Mouse (Mus musculus) MEL (cell line): ENCODE data around the gene Tecpr1. TPM values are rescaled to one million over a fixed set of nuclear protein-coding genes. Genes with fewer than 3 reads are reported as not detected.
A peak's percentile ranks its signal among the peaks of the same experiment; 100 is the strongest.

Source experiments
- DNase-seq: peaks from one replicate; pipeline ENCODE4 v3.0.0; 2011; ENCODE audit warnings: low read depth, low spot score
- H3K27ac ChIP-seq: 2 replicates; pipeline ENCODE4 v1.5.1; 2012; ENCODE audit warnings: low read depth, mild to moderate bottlenecking, control low read depth, low read length, moderate library complexity; ENCODE audit not compliant: control insufficient read depth
- H3K27me3 ChIP-seq, 2 experiments: fragments of 150-350 bp in 1 of 2; sonication (generic) in 1 of 2; 2 replicates each; pipeline ENCODE4 v1.6.1; 2012; ENCODE audit warnings: low read length in 2 of 2, mild to moderate bottlenecking in 2 of 2, improper control_type of control experiment in 1 of 2, moderate library complexity in 1 of 2; ENCODE audit not compliant: insufficient read depth in 2 of 2, control insufficient read depth in 1 of 2
- H3K36me3 ChIP-seq, 2 experiments: 2 replicates each; pipeline ENCODE4 v1.6.1; 2012 to 2014; ENCODE audit warnings: low read length in 2 of 2, improper control_type of control experiment in 1 of 2, inconsistent platforms in 1 of 2, mild to moderate bottlenecking in 1 of 2; ENCODE audit not compliant: insufficient read depth in 2 of 2, control insufficient read depth in 1 of 2
- H3K4me1 ChIP-seq, 2 experiments: fragments of 150-350 bp in 1 of 2; sonication (generic) in 1 of 2; 2 replicates each; pipeline ENCODE4 v1.6.1; 2012; ENCODE audit warnings: low read length in 2 of 2, improper control_type of control experiment in 1 of 2, mild to moderate bottlenecking in 1 of 2; ENCODE audit not compliant: insufficient read depth in 2 of 2, control insufficient read depth in 1 of 2
- H3K4me3 ChIP-seq, 2 experiments: fragments of 150-350 bp in 1 of 2; sonication (generic) in 1 of 2; 2 replicates each; pipeline ENCODE4 v1.5.1; 2012; ENCODE audit warnings: low read depth in 2 of 2, low read length in 2 of 2, mild to moderate bottlenecking in 2 of 2, moderate library complexity in 2 of 2, control low read depth in 1 of 2, improper control_type of control experiment in 1 of 2; ENCODE audit not compliant: control insufficient read depth in 1 of 2, insufficient read depth in 1 of 2
- H3K79me2 ChIP-seq: 2 replicates; pipeline ENCODE4 v1.6.1; 2012; ENCODE audit warnings: mild to moderate bottlenecking, low read length, moderate library complexity; ENCODE audit not compliant: control insufficient read depth, poor library complexity, insufficient read depth
- H3K9ac ChIP-seq: 2 replicates; pipeline ENCODE4 v1.6.1; 2012; ENCODE audit warnings: low read depth, mild to moderate bottlenecking, control low read depth, low read length, moderate library complexity; ENCODE audit not compliant: control insufficient read depth, poor library complexity, severe bottlenecking
- H3K9me3 ChIP-seq: fragments of 150-350 bp; sonication (generic); replicated peaks from 2 replicates; pipeline ENCODE4 v1.6.1; 2012; ENCODE audit warnings: mild to moderate bottlenecking, low read length, improper control_type of control experiment, moderate library complexity; ENCODE audit not compliant: insufficient read depth
- BHLHE40 ChIP-seq: IDR thresholded peaks from 2 replicates; pipeline ENCODE4 v1.6.1; 2012; ENCODE audit warnings: low read depth, mild to moderate bottlenecking, inconsistent platforms, low read length, improper control_type of control experiment, borderline replicate concordance
- CHD1 ChIP-seq: IDR thresholded peaks from 2 replicates; pipeline ENCODE4 v1.6.1; 2012; ENCODE audit warnings: low read depth, mild to moderate bottlenecking, inconsistent platforms, low read length, improper control_type of control experiment
- CHD2 ChIP-seq: IDR thresholded peaks from 2 replicates; pipeline ENCODE4 v1.6.1; 2011; ENCODE audit warnings: low read length, improper control_type of control experiment
- CTCF ChIP-seq, 3 experiments: IDR thresholded peaks in 2 of 3; conservative IDR thresholded peaks in 1 of 3; 2 replicates each; pipeline ENCODE4 v1.5.1; 2011 to 2012; ENCODE audit warnings: low read length in 3 of 3, low read depth in 2 of 3, mild to moderate bottlenecking in 2 of 3, improper control_type of control experiment in 1 of 3, inconsistent platforms in 1 of 3, mixed read lengths in 1 of 3, moderate library complexity in 1 of 3; ENCODE audit not compliant: control insufficient read depth in 1 of 3, insufficient read depth in 1 of 3, poor library complexity in 1 of 3, severe bottlenecking in 1 of 3
- EP300 ChIP-seq, 2 experiments: IDR thresholded peaks; 2 replicates each; pipeline ENCODE4 v1.6.1; 2011; ENCODE audit warnings: improper control_type of control experiment in 2 of 2, low read length in 2 of 2, low read depth in 1 of 2, mild to moderate bottlenecking in 1 of 2
- ETS1 ChIP-seq: IDR thresholded peaks from 2 replicates; pipeline ENCODE4 v1.6.1; 2012; ENCODE audit warnings: low read depth, mild to moderate bottlenecking, inconsistent platforms, low read length, improper control_type of control experiment, moderate library complexity
- GABPA ChIP-seq: IDR thresholded peaks from 2 replicates; pipeline ENCODE4 v1.6.1; 2012; ENCODE audit warnings: low read depth, mild to moderate bottlenecking, inconsistent platforms, low read length, improper control_type of control experiment, moderate library complexity
- HCFC1 ChIP-seq: IDR thresholded peaks from 2 replicates; pipeline ENCODE4 v1.6.1; 2012; ENCODE audit warnings: low read depth, mild to moderate bottlenecking, inconsistent platforms, low read length, improper control_type of control experiment, moderate library complexity
- JUND ChIP-seq: IDR thresholded peaks from 2 replicates; pipeline ENCODE4 v1.6.1; 2011; ENCODE audit warnings: low read depth, mild to moderate bottlenecking, improper control_type of control experiment, low read length
- MAX ChIP-seq: IDR thresholded peaks from 2 replicates; pipeline ENCODE4 v1.6.1; 2011; ENCODE audit warnings: low read length, improper control_type of control experiment
- MAZ ChIP-seq: IDR thresholded peaks from 2 replicates; pipeline ENCODE4 v1.6.1; 2012; ENCODE audit warnings: low read depth, mild to moderate bottlenecking, inconsistent platforms, low read length, improper control_type of control experiment
- MXI1 ChIP-seq: IDR thresholded peaks from 2 replicates; pipeline ENCODE4 v1.6.1; 2011; ENCODE audit warnings: mild to moderate bottlenecking, low read depth, low read length, improper control_type of control experiment
- NRF1 ChIP-seq: IDR thresholded peaks from 2 replicates; pipeline ENCODE4 v1.6.1; 2014; ENCODE audit warnings: low read depth, mild to moderate bottlenecking, inconsistent platforms, low read length, improper control_type of control experiment, moderate library complexity; ENCODE audit not compliant: poor library complexity, insufficient read depth, severe bottlenecking
- POLR2A ChIP-seq, 2 experiments: IDR thresholded peaks; 2 replicates each; pipeline ENCODE4 v1.6.1; 2011 to 2012; ENCODE audit warnings: low read length in 2 of 2, mild to moderate bottlenecking in 2 of 2, control low read depth in 1 of 2, improper control_type of control experiment in 1 of 2, low read depth in 1 of 2, moderate library complexity in 1 of 2; ENCODE audit not compliant: control insufficient read depth in 1 of 2, insufficient read depth in 1 of 2, poor library complexity in 1 of 2
- POLR2AphosphoS2 ChIP-seq: IDR thresholded peaks from 2 replicates; pipeline ENCODE4 v1.6.1; 2011; ENCODE audit warnings: low read length, improper control_type of control experiment
- POLR2AphosphoS5 ChIP-seq: IDR thresholded peaks from 2 replicates; pipeline ENCODE4 v1.6.1; 2012; ENCODE audit warnings: low read depth, borderline replicate concordance, mild to moderate bottlenecking, inconsistent platforms, low read length, moderate library complexity, mixed read lengths
- RAD21 ChIP-seq: IDR thresholded peaks from 2 replicates; pipeline ENCODE4 v1.6.1; 2011; ENCODE audit warnings: mild to moderate bottlenecking, low read depth, low read length, improper control_type of control experiment
- SMC3 ChIP-seq: IDR thresholded peaks from 2 replicates; pipeline ENCODE4 v1.6.1; 2011; ENCODE audit warnings: low read depth, low read length, improper control_type of control experiment
- TAL1 ChIP-seq: IDR thresholded peaks from 2 replicates; pipeline ENCODE4 v1.6.1; 2012; ENCODE audit warnings: mild to moderate bottlenecking, inconsistent platforms, low read length, moderate library complexity, mixed read lengths
- TBP ChIP-seq: IDR thresholded peaks from 2 replicates; pipeline ENCODE4 v1.8.0; 2011; ENCODE audit warnings: low read depth, low read length, improper control_type of control experiment
- TCF12 ChIP-seq: IDR thresholded peaks from 2 replicates; pipeline ENCODE4 v1.6.1; 2014; ENCODE audit warnings: low read depth, mild to moderate bottlenecking, inconsistent platforms, low read length, improper control_type of control experiment, moderate library complexity
- USF2 ChIP-seq, 2 experiments: IDR thresholded peaks; 2 replicates each; pipeline ENCODE4 v1.6.1; 2011 to 2012; ENCODE audit warnings: improper control_type of control experiment in 2 of 2, low read length in 2 of 2, borderline replicate concordance in 1 of 2, inconsistent platforms in 1 of 2, low read depth in 1 of 2, mild to moderate bottlenecking in 1 of 2; ENCODE audit not compliant: insufficient read depth in 1 of 2
- ZC3H11A ChIP-seq: IDR thresholded peaks from 2 replicates; pipeline ENCODE4 v1.6.1; 2012; ENCODE audit warnings: low read depth, mild to moderate bottlenecking, inconsistent platforms, low read length, improper control_type of control experiment
- ZKSCAN1 ChIP-seq: IDR thresholded peaks from 2 replicates; pipeline ENCODE4 v1.6.1; 2012; ENCODE audit warnings: low read depth, mild to moderate bottlenecking, inconsistent platforms, low read length, improper control_type of control experiment, moderate library complexity
- polyA plus RNA-seq, 2 experiments: library from polyadenylated mRNA; stranded (reverse) in 1 of 2; unstranded in 1 of 2; fragments of >175 nt in 1 of 2; fragments of >200 nt in 1 of 2; gene quantifications; 2 replicates each; pipeline versions ENCODE4 v1.2.1 to v1.2.4; 2012; ENCODE audit warnings: low replicate concordance in 2 of 2, low read depth in 1 of 2; ENCODE audit not compliant: insufficient read length in 2 of 2, insufficient read depth in 1 of 2, missing spikeins in 1 of 2
- total RNA-seq: library from RNA; depleted of rRNA; stranded (reverse); fragments of 300-350 nt; gene quantifications from 2 replicates; pipeline ENCODE4 v1.2.3, GENCODE M21; 2012

Gene Tecpr1
- total and polyA plus RNA-seq, 3 experiments, result 6.2 to 9.0 TPM; not detected in 1

DNA sequence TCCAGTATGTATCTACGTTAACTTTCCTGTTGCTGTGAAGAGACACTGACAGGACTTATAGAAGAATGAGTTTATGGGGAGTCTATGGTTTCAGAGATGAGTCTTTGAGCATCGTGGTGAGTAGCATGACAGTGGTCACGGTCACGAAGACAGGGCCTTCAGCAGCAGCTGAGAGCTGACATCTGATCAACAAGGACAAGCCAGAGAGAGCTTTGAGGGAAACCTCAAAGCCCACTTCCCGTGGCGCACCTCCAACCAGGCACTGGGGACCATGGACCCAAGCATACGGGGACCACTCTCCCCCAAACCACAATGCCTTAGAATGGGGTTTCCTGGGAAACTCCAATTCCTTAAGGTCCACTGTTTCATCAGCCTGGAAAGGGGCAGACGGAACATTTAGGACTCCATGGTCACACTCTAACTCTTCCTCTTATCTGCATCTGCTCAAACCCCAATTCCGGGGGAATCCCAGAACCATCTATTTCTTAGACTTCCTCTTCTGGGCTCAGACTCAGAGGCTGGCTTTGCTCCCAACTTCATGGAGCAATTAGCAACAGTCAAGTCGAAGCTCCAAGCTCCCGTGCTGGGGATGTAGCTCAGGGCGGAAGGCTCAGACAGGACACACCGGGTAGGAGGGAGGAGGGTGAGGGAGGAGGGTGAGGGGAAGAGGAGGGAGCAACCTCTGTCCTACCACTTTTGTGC, 28.6 kb upstream of the Tecpr1 start:
- no peak overlapping the region for H3K9ac ChIP-seq
- DNase-seq, result no peak
- no peak overlapping the region for H3K4me3 ChIP-seq
- peaks cover 0 to 8% of the 10 kb centered on the region in 2 experiments; a peak in 2 of 4 replicates for H3K36me3 ChIP-seq
- no peak overlapping the region for H3K27ac ChIP-seq
- H3K9me3 ChIP-seq, result no peaks in the 10 kb centered on the region
- H3K79me2 ChIP-seq, result peaks cover 11% of the 10 kb centered on the region
- H3K27me3 ChIP-seq, result no peaks in the 10 kb centered on the region
- no peak for TF ChIP-seq POLR2A (IDR thresholded peaks at IDR 0.05; ENCODE audit: control insufficient read depth in 1 of 2, insufficient read depth in 1 of 2, low read depth in 1 of 2, low read length in 2 of 2, poor library complexity in 1 of 2)
- TF ChIP-seq NRF1, result no peak
- TF ChIP-seq MXI1, result no peak
- no peak for TF ChIP-seq EP300 (IDR thresholded peaks at IDR 0.05; ENCODE audit: low read depth in 1 of 2, low read length in 2 of 2)
- TF ChIP-seq GABPA, result no peak
- TF ChIP-seq MAX, result no peak
- TF ChIP-seq POLR2AphosphoS2, result no peak
- TF ChIP-seq ZC3H11A, result no peak
- no peak for TF ChIP-seq MAZ
- TF ChIP-seq TAL1, result no peak
- no peak for TF ChIP-seq TBP
- no peak for TF ChIP-seq JUND
- no peak for TF ChIP-seq CHD1
- TF ChIP-seq RAD21, result no peak
- no peak for TF ChIP-seq BHLHE40
- TF ChIP-seq CHD2, result no peak
- H3K4me1 ChIP-seq, result peaks cover 8 to 11% of the 10 kb centered on the region in 2 experiments

DNA sequence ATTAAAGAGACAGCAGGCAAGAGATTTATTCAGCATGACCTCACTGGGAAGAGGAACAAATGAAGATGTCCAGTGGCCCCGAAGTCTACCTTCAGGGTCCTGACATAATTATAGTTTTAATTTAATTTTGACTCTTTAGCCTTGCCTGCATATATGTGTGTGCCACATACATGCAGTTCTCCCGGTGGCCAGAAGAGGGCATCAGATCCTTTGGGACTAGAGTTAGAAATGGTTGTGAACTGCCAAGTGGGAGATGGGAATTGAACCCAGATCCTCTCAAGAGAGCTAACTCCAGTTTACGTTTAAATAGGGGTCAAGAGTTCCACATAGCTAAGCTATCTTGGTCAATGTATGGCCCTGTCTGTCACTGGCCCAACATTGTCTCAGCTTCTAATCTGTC, 26.5 kb upstream of the Tecpr1 start:
- peaks cover 0 to 8% of the 10 kb centered on the region in 2 experiments; a peak in 2 of 4 replicates for H3K36me3 ChIP-seq
- peak; percentile 59 to 66 (median 59) for TF ChIP-seq CTCF (IDR thresholded peaks at IDR 0.05 in 2 of 3, conservative IDR thresholded peaks at IDR 0.05 in 1 of 3; ENCODE audit: control insufficient read depth in 1 of 3, insufficient read depth in 1 of 3, low read depth in 2 of 3, low read length in 3 of 3, poor library complexity in 1 of 3, severe bottlenecking in 1 of 3)
- peak; percentile 34; the same call in 1 of the 2 replicates for TF ChIP-seq SMC3
- TF ChIP-seq RAD21, result peak; percentile 36
- no peak for TF ChIP-seq POLR2AphosphoS5
- TF ChIP-seq ZKSCAN1, result no peak
- 0 out of 2 replicates have a peak, but pooled peaks have one; percentile 6 for TF ChIP-seq ZC3H11A
- TF ChIP-seq EP300 (IDR thresholded peaks at IDR 0.05; ENCODE audit: low read depth in 1 of 2, low read length in 2 of 2), result no peak
- no peak for TF ChIP-seq CHD2
- no peak for TF ChIP-seq ETS1
- TF ChIP-seq HCFC1, result no peak
- TF ChIP-seq TCF12, result no peak
- no peak for TF ChIP-seq NRF1
- no peak for TF ChIP-seq MAZ
- TF ChIP-seq MXI1, result no peak
- TF ChIP-seq USF2 (IDR thresholded peaks at IDR 0.05; ENCODE audit: borderline replicate concordance in 1 of 2, insufficient read depth in 1 of 2, low read depth in 1 of 2, low read length in 2 of 2), result no peak
- no peak for TF ChIP-seq TBP
- TF ChIP-seq, all 39 proteins: peak for 4
- no peak overlapping the region for H3K4me3 ChIP-seq
- H3K27me3 ChIP-seq, result no peaks in the 10 kb centered on the region
- H3K4me1 ChIP-seq, result peaks cover 8 to 11% of the 10 kb centered on the region in 2 experiments
- H3K9ac ChIP-seq, result no peak overlapping the region
- no peak overlapping the region for H3K27ac ChIP-seq
- H3K9me3 ChIP-seq, result no peaks in the 10 kb centered on the region
- DNase-seq, result peak; percentile 59
- no peaks in the 10 kb centered on the region for H3K79me2 ChIP-seq
